Mouse (Mus musculus) cerebellum, adult 8-10 months (tissue): ENCODE measurements at regions not wholly inside any gene's neighbourhood (a gene's known extent, or its start where the extent isn't known, plus 50 kb on each side); places are given as distances from the start of the nearest gene placed in this dataset.
A peak's percentile ranks its signal among the peaks of the same experiment; 100 is the strongest.

Experiments used
- DNase-seq: peaks from one replicate; pipeline ENCODE4 v3.0.0; 2022

GRCm38 (mm10) chr17:49149896-49150295 is 217.7 kb downstream of the Lrfn2 start:
- no peak for DNase-seq

GRCm38 (mm10) chr17:49150971-49151422 is 218.8 kb downstream of the Lrfn2 start:
- DNase-seq: peak; percentile 31

DNA sequence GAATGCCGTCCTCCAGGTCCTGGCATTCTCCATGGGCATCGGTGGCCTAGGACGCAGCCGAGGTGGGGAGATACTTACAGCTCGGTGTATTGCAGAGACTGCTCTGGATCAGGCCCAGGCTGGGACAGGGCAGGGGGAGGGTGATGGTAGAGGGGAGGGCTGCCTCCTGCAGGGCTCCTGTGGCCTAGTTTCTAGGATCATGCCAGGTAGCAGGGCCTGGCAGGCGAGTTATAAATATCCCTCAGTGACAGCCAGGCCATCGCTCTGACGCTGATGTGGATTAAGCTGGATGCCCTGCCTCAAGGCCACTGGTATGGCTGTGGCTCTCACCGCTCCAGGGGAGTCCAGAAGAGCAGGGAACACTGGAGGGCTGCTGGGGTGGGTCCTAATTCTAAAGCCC is 221.8 kb downstream of the Lrfn2 start:
- DNase-seq: no peak

DNA sequence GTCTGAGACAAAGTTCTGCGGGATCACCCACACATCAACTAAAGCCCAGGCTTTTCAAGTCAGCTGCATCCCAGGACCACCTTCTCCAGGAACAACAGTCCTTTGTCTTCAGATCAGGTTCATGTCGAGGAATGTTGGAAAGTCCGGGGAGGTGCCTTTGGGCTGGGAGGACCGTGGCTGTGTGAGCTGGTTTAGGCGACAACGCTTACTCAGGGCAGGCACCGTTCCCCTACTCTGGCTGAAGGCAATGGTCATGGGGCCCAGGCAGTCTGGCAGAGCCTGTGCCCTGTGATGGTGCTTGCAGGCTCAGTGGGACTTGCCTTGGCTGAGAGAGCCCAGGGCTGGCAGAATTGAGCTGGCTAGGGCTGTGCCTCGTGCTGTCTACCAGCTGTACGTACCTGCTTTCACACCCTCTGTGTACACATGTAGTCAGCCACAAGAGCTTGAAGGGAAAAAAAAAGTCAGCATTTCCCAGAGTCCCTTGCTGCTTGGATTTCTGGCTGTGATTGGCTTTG is 222.9 kb downstream of the Lrfn2 start:
- DNase-seq: no peak

GRCm38 (mm10) chr17:49157586-49157985 is 225.4 kb downstream of the Lrfn2 start:
- no peak for DNase-seq

GRCm38 (mm10) chr17:49171252-49172047 is 239.3 kb downstream of the Lrfn2 start:
- DNase-seq: no peak

GRCm38 (mm10) chr17:49172052-49172799 is 240.0 kb downstream of the Lrfn2 start:
- DNase-seq: no peak

DNA sequence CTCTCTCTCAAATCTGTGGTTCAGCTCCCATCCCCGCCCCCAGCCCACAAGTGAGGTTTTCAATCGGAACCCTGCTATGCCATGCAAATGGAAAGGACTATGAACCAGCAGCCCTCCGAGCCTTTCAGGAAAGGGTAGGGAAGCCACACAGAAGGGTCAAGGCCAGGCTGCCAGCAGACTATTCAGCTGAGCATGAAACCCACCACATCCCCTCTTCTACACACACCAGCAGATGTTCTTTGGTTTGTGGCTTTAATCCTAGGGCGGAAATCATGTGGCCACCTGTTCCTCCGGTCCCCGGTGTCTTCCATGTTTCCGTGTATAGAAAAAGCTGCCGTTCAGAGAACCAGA is 240.6 kb downstream of the Lrfn2 start:
- no peak for DNase-seq

- DNase-seq: no peak
Measured at GRCm38 (mm10) chr17:49177966-49178731, 246.0 kb downstream of the Lrfn2 start.

DNA sequence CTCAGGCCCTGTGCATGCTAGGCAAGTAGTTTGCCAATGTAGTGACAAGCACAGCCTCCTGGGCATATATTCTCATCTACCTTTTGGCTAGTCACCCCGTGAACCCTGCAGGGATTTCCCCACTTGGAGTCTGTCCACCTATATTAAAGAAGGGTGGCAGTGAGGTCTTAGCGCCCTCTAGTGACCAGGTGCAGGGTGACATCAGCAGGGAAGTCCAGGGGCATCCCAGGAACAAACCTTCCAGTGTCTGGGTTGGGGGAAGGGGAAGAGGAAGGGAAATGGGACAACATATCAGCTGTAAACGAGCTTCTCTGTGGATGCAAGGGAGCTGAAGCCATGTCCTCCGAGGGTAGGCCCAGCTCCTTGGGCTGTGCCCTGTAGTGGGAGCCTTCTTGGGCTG is 245.7 kb upstream of the Mocs1 start:
- DNase-seq: peak; percentile 30

DNA sequence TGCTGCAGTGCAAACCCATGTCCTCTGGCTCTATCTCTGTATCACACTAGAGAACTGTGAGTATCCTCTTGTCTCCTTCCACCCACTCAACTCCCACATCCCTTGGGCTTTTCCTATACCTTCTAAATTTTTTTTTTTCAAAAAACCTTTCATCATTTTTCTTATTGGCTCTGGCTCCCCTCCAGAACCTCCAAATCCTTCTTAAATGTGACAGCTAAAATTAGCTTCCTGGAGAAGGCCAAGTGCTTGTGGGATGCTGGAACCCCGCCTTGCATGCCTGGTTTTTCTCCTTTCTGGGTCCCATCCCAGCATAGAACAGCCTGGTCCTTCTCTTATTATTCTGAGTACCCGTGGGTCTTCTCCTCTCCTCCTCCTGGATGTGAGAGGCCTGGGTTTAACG is 244.2 kb upstream of the Mocs1 start:
- no peak for DNase-seq

- DNase-seq: no peak
Measured at GRCm38 (mm10) chr17:49185052-49185612, 243.0 kb upstream of the Mocs1 start.

GRCm38 (mm10) chr17:49189765-49190164 is 238.4 kb upstream of the Mocs1 start:
- DNase-seq: peak; percentile 37

- peak; percentile 87 for DNase-seq
Measured at GRCm38 (mm10) chr17:49190337-49190736, 237.8 kb upstream of the Mocs1 start.

DNA sequence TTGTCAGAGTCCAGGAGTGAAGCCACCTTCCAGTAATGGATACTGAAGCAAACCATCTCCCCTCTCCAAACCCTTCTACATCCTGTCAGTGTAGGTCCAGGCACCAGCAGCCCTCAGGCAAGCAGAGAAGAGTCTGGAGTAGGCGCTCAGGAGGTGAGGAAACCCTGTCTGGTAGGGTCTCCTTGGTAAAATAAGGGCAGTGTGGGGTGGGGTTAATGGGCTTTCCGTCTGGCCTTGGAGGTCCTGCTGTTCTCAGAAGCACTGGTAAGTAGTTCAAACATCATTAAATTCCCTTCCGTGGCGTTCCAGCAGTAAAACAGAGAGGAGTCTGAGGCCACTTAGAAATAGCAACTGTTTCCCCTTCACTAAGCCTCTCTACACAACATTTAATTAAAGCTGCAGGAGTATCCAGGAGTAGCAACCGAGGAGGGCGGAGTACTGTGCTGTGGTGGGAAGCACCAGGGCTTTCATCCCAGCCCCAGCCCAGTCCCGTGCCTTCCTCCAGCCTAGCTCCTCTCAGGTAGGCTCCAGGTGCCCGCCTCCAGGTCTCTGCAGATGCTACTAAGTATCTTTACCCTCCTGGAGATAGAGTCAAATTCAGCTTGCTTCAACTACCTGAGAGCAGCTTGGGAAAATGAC is 232.0 kb upstream of the Mocs1 start:
- DNase-seq: no peak

DNA sequence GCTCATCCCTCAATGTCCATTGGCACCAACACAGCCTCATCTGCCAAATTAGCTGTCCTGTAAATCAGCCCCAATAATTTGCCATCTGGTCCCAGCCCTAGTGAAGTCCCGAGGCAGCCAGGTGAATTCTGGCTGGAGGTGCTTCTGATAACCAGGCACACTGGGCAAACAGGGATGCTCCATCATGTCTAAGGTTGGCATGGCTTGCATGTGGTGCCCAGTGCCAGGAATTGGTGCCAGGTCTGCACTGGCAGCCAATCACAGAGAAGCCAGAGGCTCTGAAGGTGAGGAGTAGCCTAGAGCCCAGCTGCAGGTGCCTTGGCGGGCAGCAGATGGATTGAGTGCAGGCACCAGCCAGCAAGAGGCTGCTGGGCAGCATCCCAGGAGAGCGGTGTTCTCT is 226.7 kb upstream of the Mocs1 start:
- peak; percentile 90 for DNase-seq

GRCm38 (mm10) chr17:49205095-49205494 is 223.1 kb upstream of the Mocs1 start:
- no peak for DNase-seq

GRCm38 (mm10) chr17:49205564-49205963 is 222.6 kb upstream of the Mocs1 start:
- no peak for DNase-seq

GRCm38 (mm10) chr17:49206708-49207107 is 221.5 kb upstream of the Mocs1 start:
- no peak for DNase-seq

DNA sequence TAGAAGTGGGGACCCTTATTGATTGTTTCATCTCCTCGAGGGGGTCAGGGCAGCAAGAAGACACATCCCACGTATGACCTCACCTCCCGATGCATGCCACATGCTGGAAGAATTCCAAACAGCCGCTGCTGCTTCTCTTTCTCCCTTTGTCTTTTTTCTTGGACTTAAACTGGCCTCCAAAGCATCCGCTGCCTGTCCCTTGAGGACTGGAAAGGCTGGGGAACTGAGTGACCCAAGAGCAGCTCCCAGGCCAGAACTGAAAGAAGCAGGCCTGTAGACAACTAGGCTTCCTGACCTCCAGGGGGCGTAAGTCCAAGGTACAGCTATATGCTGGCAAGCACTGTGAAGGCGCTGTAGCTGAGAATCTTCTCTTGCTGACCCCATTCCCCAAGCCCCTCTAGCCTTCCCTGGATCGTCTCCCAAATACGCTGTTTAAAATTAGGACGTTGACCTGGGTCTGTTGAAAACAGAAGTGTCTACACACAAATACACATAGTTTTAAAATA is 219.8 kb upstream of the Mocs1 start:
- no peak for DNase-seq

- no peak for DNase-seq
Measured at GRCm38 (mm10) chr17:49212918-49213317, 215.2 kb upstream of the Mocs1 start.

- peak; percentile 84 for DNase-seq
Measured at GRCm38 (mm10) chr17:49215281-49215680, 212.9 kb upstream of the Mocs1 start.
